13 mouse cellular contexts compared by ENCODE assay signal in genomic region chr11:69109032-69109900, GRCm38 (mm10). TPM values are rescaled to one million over a fixed set of nuclear protein-coding genes. Genes with fewer than 3 reads are reported as not detected.
A peak's percentile ranks its signal among the peaks of the same experiment; 100 is the strongest.
DNase-seq lines count a peak whose midpoint lies in the region; ATAC-seq and TF ChIP-seq lines count a peak whose summit lies in the region.
"Had no signal": no experiment of that assay in that cellular context is flagged by ENCODE, and none has a peak within 500 bp of the region (broad histone marks: within the 10 kb centered on the region; RNA-seq: fewer than 3 reads in every experiment).

No protein-coding gene starts in this region.

- H3K36me3 ChIP-seq in forebrain, embryonic 12.5 days (replicated peaks): peaks cover 52% of the 10 kb centered on the region
- peaks cover 30% of the 10 kb centered on the region for H3K36me3 ChIP-seq in forebrain, embryonic 15.5 days
- peaks cover 26% of the 10 kb centered on the region for H3K36me3 ChIP-seq in liver, embryonic 11.5 days (ENCODE audit: control insufficient read depth, insufficient read depth, low read length)
- H3K36me3 ChIP-seq in G1E (replicated peaks): peaks cover 58% of the 10 kb centered on the region
- H3K36me3 ChIP-seq in limb, embryonic 15.5 days: peaks cover 54% of the 10 kb centered on the region

- peaks cover 17% of the 10 kb centered on the region for H3K27me3 ChIP-seq in forebrain, embryonic 12.5 days
- H3K27me3 ChIP-seq in forebrain, embryonic 15.5 days: no peaks in the 10 kb centered on the region
- no peaks in the 10 kb centered on the region for H3K27me3 ChIP-seq in liver, embryonic 11.5 days (replicated peaks; ENCODE audit: control insufficient read depth, insufficient read depth, low read length)
- peaks cover 15% of the 10 kb centered on the region for H3K27me3 ChIP-seq in G1E (ENCODE audit: insufficient read depth, low read length)
- no peaks in the 10 kb centered on the region for H3K27me3 ChIP-seq in limb, embryonic 15.5 days
- H3K27me3 ChIP-seq: embryonic facial prominence, embryonic 12.5 days had no signal

- ATAC-seq in forebrain, embryonic 12.5 days (ENCODE audit: low FRiP score): no peak
- no peak for ATAC-seq in forebrain, embryonic 15.5 days (replicated peaks)
- no peak for ATAC-seq in liver, embryonic 11.5 days (replicated peaks; ENCODE audit: low FRiP score)
- no peak for ATAC-seq in G1E (ENCODE audit: extremely low read depth, insufficient number of reproducible peaks, low FRiP score, poor library complexity, severe bottlenecking)
- no peak for ATAC-seq in limb, embryonic 15.5 days (ENCODE audit: insufficient number of reproducible peaks, low FRiP score, low TSS enrichment, low read depth)

- WGBS in forebrain, embryonic 12.5 days: 79% methylated on average over 13 of the region's 13 CpGs
- 80% methylated on average over 13 of the region's 13 CpGs for WGBS in forebrain, embryonic 15.5 days
- 81% methylated on average over 13 of the region's 13 CpGs for WGBS in liver, embryonic 11.5 days
- 79% methylated on average over 13 of the region's 13 CpGs for WGBS in limb, embryonic 15.5 days

- TF ChIP-seq CTCF in G1E (IDR thresholded peaks at IDR 0.05; ENCODE audit: low read depth, low read length): no peak

- no peaks in the 10 kb centered on the region for H3K9me3 ChIP-seq in forebrain, embryonic 12.5 days
- no peaks in the 10 kb centered on the region for H3K9me3 ChIP-seq in forebrain, embryonic 15.5 days
- H3K9me3 ChIP-seq in liver, embryonic 11.5 days (ENCODE audit: control insufficient read depth, low read length): no peaks in the 10 kb centered on the region
- H3K9me3 ChIP-seq in G1E (replicated peaks): no peaks in the 10 kb centered on the region
- no peaks in the 10 kb centered on the region for H3K9me3 ChIP-seq in limb, embryonic 15.5 days
- H3K9me3 ChIP-seq: embryonic facial prominence, embryonic 12.5 days had no signal

- H3K4me2 ChIP-seq in forebrain, embryonic 12.5 days: no peak overlapping the region
- H3K4me2 ChIP-seq in forebrain, embryonic 15.5 days (replicated peaks): no peak overlapping the region
- peak overlapping the region; percentile 82 for H3K4me2 ChIP-seq in liver, embryonic 11.5 days
- peak overlapping the region; percentile 55; the same call in 1 of the 2 replicates for H3K4me2 ChIP-seq in limb, embryonic 15.5 days

- H3K9ac ChIP-seq in forebrain, embryonic 12.5 days: no peak overlapping the region
- H3K9ac ChIP-seq in forebrain, embryonic 15.5 days (replicated peaks): no peak overlapping the region
- no peak overlapping the region for H3K9ac ChIP-seq in liver, embryonic 11.5 days (ENCODE audit: low read depth, low read length)
- H3K9ac ChIP-seq in limb, embryonic 15.5 days: no peak overlapping the region
- H3K9ac ChIP-seq: embryonic facial prominence, embryonic 12.5 days had no signal

- H3K4me1 ChIP-seq in forebrain, embryonic 12.5 days: peaks cover 7% of the 10 kb centered on the region
- peaks cover 12% of the 10 kb centered on the region for H3K4me1 ChIP-seq in forebrain, embryonic 15.5 days
- peaks cover 14% of the 10 kb centered on the region for H3K4me1 ChIP-seq in liver, embryonic 11.5 days (replicated peaks; ENCODE audit: control insufficient read depth, insufficient read depth, low read length)
- H3K4me1 ChIP-seq in G1E (ENCODE audit: insufficient read depth, low read depth, low read length): peaks cover 37% of the 10 kb centered on the region
- peaks cover 4% of the 10 kb centered on the region; the same call in 1 of the 2 replicates for H3K4me1 ChIP-seq in limb, embryonic 15.5 days

- 0 out of 2 replicates have a peak overlapping the region, but pooled peaks have one; percentile 42 for H3K4me3 ChIP-seq in forebrain, embryonic 12.5 days (replicated peaks)
- H3K4me3 ChIP-seq in forebrain, embryonic 15.5 days: no peak overlapping the region
- H3K4me3 ChIP-seq in liver, embryonic 11.5 days (ENCODE audit: low read depth, low read length): peak overlapping the region; percentile 61
- peak overlapping the region; percentile 11; the same call in 1 of the 2 replicates for H3K4me3 ChIP-seq in G1E (ENCODE audit: low read depth, low read length)
- no peak overlapping the region for H3K4me3 ChIP-seq in limb, embryonic 15.5 days

- DNase-seq in liver, embryonic 11.5 days (ENCODE audit: low spot score): no peak
- DNase-seq in liver (no peak), G1E (ENCODE audit: low spot score) (no peak)
- no peak for DNase-seq in adrenal gland, adult 2 months
- DNase-seq in urinary bladder, postnatal 36 days (ENCODE audit: low spot score in 2 of 2): no peak
- DNase-seq: gastrocnemius, postnatal 36 days; kidney, adult 18-20 months; thymus, adult 2 months had no signal

- H3K27ac ChIP-seq in forebrain, embryonic 12.5 days: no peak overlapping the region
- no peak overlapping the region for H3K27ac ChIP-seq in forebrain, embryonic 15.5 days (replicated peaks)
- no peak overlapping the region for H3K27ac ChIP-seq in liver, embryonic 11.5 days (ENCODE audit: low read depth, low read length)
- no peak overlapping the region for H3K27ac ChIP-seq in limb, embryonic 15.5 days
- H3K27ac ChIP-seq: embryonic facial prominence, embryonic 12.5 days had no signal

RNA-seq across cellular contexts. Expression of gene Hes7, which starts 10.9 kb away (rescaled TPM):
- polyA plus RNA-seq in forebrain, embryonic 12.5 days (2016; fragmentation: Nextera tagmentation; extraction: Ambion mirVana): 0.31 and 0.43 TPM in 2 replicates
- polyA plus RNA-seq in forebrain, embryonic 15.5 days (2015; fragmentation: Nextera tagmentation; extraction: Ambion mirVana): 0.42 and 0.46 TPM in 2 replicates
- 0.55 and 0.59 TPM in 2 replicates for polyA plus RNA-seq in liver, embryonic 11.5 days (2014; fragmentation: Nextera tagmentation; extraction: Ambion mirVana)
- 0.53 TPM in 1 of 2 replicates, not detected in the other for total RNA-seq in G1E (2014; fragmentation: Nextera tagmentation)
- 0.22 TPM in 1 of 2 replicates, not detected in the other for total RNA-seq in G1E (2017)
- 1.2 and 2.0 TPM in 2 replicates for polyA plus RNA-seq in G1E (2012)
- 0.58 and 0.68 TPM in 2 replicates for polyA plus RNA-seq in limb, embryonic 15.5 days (2015; fragmentation: Nextera tagmentation; extraction: Ambion mirVana)
- not detected for total RNA-seq in adrenal gland, adult 2 months (2021)
- polyA plus RNA-seq in adrenal gland, adult 2 months (2012; rRNA removed): 1.3 and 1.6 TPM in 2 replicates
- total RNA-seq: gastrocnemius, postnatal 36 days; megakaryocyte progenitor cell, adult 5-6 weeks had no signal

RNA-seq across cellular contexts. Expression of gene 9130213A22Rik, which starts 13.1 kb away (rescaled TPM):
- 0.11 TPM in 1 of 2 replicates, not detected in the other for polyA plus RNA-seq in forebrain, embryonic 12.5 days (2016; fragmentation: Nextera tagmentation; extraction: Ambion mirVana)
- 0.31 and 0.38 TPM in 2 replicates for polyA plus RNA-seq in forebrain, embryonic 15.5 days (2015; fragmentation: Nextera tagmentation; extraction: Ambion mirVana)
- 0.10 and 0.22 TPM in 2 replicates for polyA plus RNA-seq in liver, embryonic 11.5 days (2014; fragmentation: Nextera tagmentation; extraction: Ambion mirVana)
- total RNA-seq in G1E (2014; fragmentation: Nextera tagmentation) (1.4 TPM in 2 replicates), G1E (2017) (0.17 and 0.82 TPM in 2 replicates)
- polyA plus RNA-seq in G1E (2012): 0.10 and 0.25 TPM in 2 replicates
- polyA plus RNA-seq in limb, embryonic 15.5 days (2015; fragmentation: Nextera tagmentation; extraction: Ambion mirVana): 0.40 and 0.49 TPM in 2 replicates
- under 1 TPM; 0.59 to 0.78 TPM for total RNA-seq in adrenal gland, adult 2 months (2021)
- polyA plus RNA-seq in adrenal gland, adult 2 months (2012; rRNA removed): 2.3 and 3.0 TPM in 2 replicates
- total RNA-seq: gastrocnemius, postnatal 36 days; megakaryocyte progenitor cell, adult 5-6 weeks had no signal

RNA-seq across cellular contexts. Expression of gene Per1, which starts 14.2 kb away (rescaled TPM):
- polyA plus RNA-seq in forebrain, embryonic 12.5 days (2016; fragmentation: Nextera tagmentation; extraction: Ambion mirVana): 7.8 and 12.3 TPM in 2 replicates
- 7.6 and 8.2 TPM in 2 replicates for polyA plus RNA-seq in forebrain, embryonic 15.5 days (2015; fragmentation: Nextera tagmentation; extraction: Ambion mirVana)
- polyA plus RNA-seq in liver, embryonic 11.5 days (2014; fragmentation: Nextera tagmentation; extraction: Ambion mirVana): 6.2 and 6.6 TPM in 2 replicates
- total RNA-seq in G1E (2014; fragmentation: Nextera tagmentation): 55.2 and 55.5 TPM in 2 replicates
- 8.9 TPM in 2 replicates for total RNA-seq in G1E (2017)
- polyA plus RNA-seq in G1E (2012): 40.6 TPM in 2 replicates
- polyA plus RNA-seq in limb, embryonic 15.5 days (2015; fragmentation: Nextera tagmentation; extraction: Ambion mirVana): 24.3 and 28.9 TPM in 2 replicates
- total RNA-seq in adrenal gland, adult 2 months (2021): 10 to 100 TPM; 55.0 to 75.9 TPM
- polyA plus RNA-seq in adrenal gland, adult 2 months (2012; rRNA removed): 41.3 and 76.1 TPM in 2 replicates

RNA-seq across cellular contexts. Expression of gene Aloxe3, which starts 16.4 kb away (rescaled TPM):
- polyA plus RNA-seq in forebrain, embryonic 12.5 days (2016; fragmentation: Nextera tagmentation; extraction: Ambion mirVana): 0.19 and 0.55 TPM in 2 replicates
- 2.2 and 3.6 TPM in 2 replicates for polyA plus RNA-seq in forebrain, embryonic 15.5 days (2015; fragmentation: Nextera tagmentation; extraction: Ambion mirVana)
- polyA plus RNA-seq in liver, embryonic 11.5 days (2014; fragmentation: Nextera tagmentation; extraction: Ambion mirVana): 0.48 TPM in 1 of 2 replicates, not detected in the other
- 1.3 TPM in 1 of 2 replicates, not detected in the other for total RNA-seq in G1E (2014; fragmentation: Nextera tagmentation)
- total RNA-seq in G1E (2017): 0.16 TPM in 1 of 2 replicates, not detected in the other
- 0.01 TPM in 1 of 2 replicates, not detected in the other for polyA plus RNA-seq in G1E (2012)
- polyA plus RNA-seq in limb, embryonic 15.5 days (2015; fragmentation: Nextera tagmentation; extraction: Ambion mirVana): 11.7 and 14.9 TPM in 2 replicates
- total RNA-seq in adrenal gland, adult 2 months (2021): 1 to 10 TPM in 1 of 2 experiments, under 1 TPM in 1; 0.79 to 1.0 TPM
- polyA plus RNA-seq in adrenal gland, adult 2 months (2012; rRNA removed): 1.4 and 2.5 TPM in 2 replicates
- total RNA-seq: gastrocnemius, postnatal 36 days; megakaryocyte progenitor cell, adult 5-6 weeks had no signal

RNA-seq across cellular contexts. Expression of gene Vamp2, which starts 21.0 kb away (rescaled TPM):
- 103 and 121 TPM in 2 replicates for polyA plus RNA-seq in forebrain, embryonic 12.5 days (2016; fragmentation: Nextera tagmentation; extraction: Ambion mirVana)
- polyA plus RNA-seq in forebrain, embryonic 15.5 days (2015; fragmentation: Nextera tagmentation; extraction: Ambion mirVana): 179 and 188 TPM in 2 replicates
- polyA plus RNA-seq in liver, embryonic 11.5 days (2014; fragmentation: Nextera tagmentation; extraction: Ambion mirVana): 47.2 and 56.0 TPM in 2 replicates
- 98.4 and 104 TPM in 2 replicates for total RNA-seq in G1E (2014; fragmentation: Nextera tagmentation)
- total RNA-seq in G1E (2017): 4.4 and 5.8 TPM in 2 replicates
- 31.8 and 32.8 TPM in 2 replicates for polyA plus RNA-seq in G1E (2012)
- polyA plus RNA-seq in limb, embryonic 15.5 days (2015; fragmentation: Nextera tagmentation; extraction: Ambion mirVana): 95.0 and 103 TPM in 2 replicates
- 100 to 1,000 TPM; 104 to 130 TPM for total RNA-seq in adrenal gland, adult 2 months (2021)
- 425 and 479 TPM in 2 replicates for polyA plus RNA-seq in adrenal gland, adult 2 months (2012; rRNA removed)

Comparison
In these comparisons a context has a peak if more than half of its experiments do, and no peak if none do; other contexts are left out.
1. H3K4me3 ChIP-seq: peak in forebrain, embryonic 12.5 days (single experiment), liver, embryonic 11.5 days (single experiment) and G1E (single experiment); none in forebrain, embryonic 15.5 days (single experiment) and limb, embryonic 15.5 days (single experiment).
2. H3K4me2 ChIP-seq: peak in liver, embryonic 11.5 days (single experiment) and limb, embryonic 15.5 days (single experiment); none in forebrain, embryonic 12.5 days (single experiment) and forebrain, embryonic 15.5 days (single experiment).